Mouse (Mus musculus) neural tube, embryonic 14.5 days (tissue): ENCODE results near the gene Lcn4. TPM values are rescaled to one million over a fixed set of nuclear protein-coding genes. Genes with fewer than 3 reads are reported as not detected.

Source experiments
- ATAC-seq: fragments of 200-750 bp; cut with Nextera tagmentation; 2 replicates; pipeline ENCODE4 v1.8.0; 2017; ENCODE audit warnings: low read depth, mild to moderate bottlenecking, moderate TSS enrichment, moderate library complexity
- H3K27ac ChIP-seq: fragments of 300-500 bp; sonication (generic); 2 replicates; pipeline ENCODE4 v1.5.1; 2014; ENCODE audit warnings: low read depth, mild to moderate bottlenecking, control low read depth, low read length, moderate library complexity, mixed read lengths
- H3K27me3 ChIP-seq: fragments of 300-500 bp; sonication (generic); 2 replicates; pipeline ENCODE4 v1.6.1; 2014; ENCODE audit warnings: low read length; ENCODE audit not compliant: control insufficient read depth, insufficient read depth
- H3K36me3 ChIP-seq: fragments of 300-500 bp; sonication (generic); 2 replicates; pipeline ENCODE4 v1.6.1; 2014; ENCODE audit warnings: low read length, mixed read lengths; ENCODE audit not compliant: control insufficient read depth, insufficient read depth
- H3K4me1 ChIP-seq: fragments of 300-500 bp; sonication (generic); 2 replicates; pipeline ENCODE4 v1.6.1; 2014; ENCODE audit warnings: low read length; ENCODE audit not compliant: control insufficient read depth, insufficient read depth
- H3K4me2 ChIP-seq: fragments of 300-500 bp; sonication (generic); 2 replicates; pipeline ENCODE4 v1.6.1; 2014; ENCODE audit warnings: mild to moderate bottlenecking, low read depth, low read length, control low read depth
- H3K4me3 ChIP-seq: fragments of 300-500 bp; sonication (generic); 2 replicates; pipeline ENCODE4 v1.5.1; 2014; ENCODE audit warnings: low read depth, low read length, control low read depth, mixed read lengths
- H3K9ac ChIP-seq: fragments of 300-500 bp; sonication (generic); replicated peaks from 2 replicates; pipeline ENCODE4 v1.6.1; 2014; ENCODE audit warnings: low read depth, mild to moderate bottlenecking, control low read depth, low read length, mixed read lengths
- H3K9me3 ChIP-seq: fragments of 300-500 bp; sonication (generic); 2 replicates; pipeline ENCODE4 v1.6.1; 2016; ENCODE audit warnings: low read length; ENCODE audit not compliant: control insufficient read depth
- WGBS: fragments of 180-500 bp; shearing (Covaris S2); extraction: QIAGEN DNeasy Blood & Tissue Kit; methylation state at CpG from one replicate; pipeline ENCODE4 v1.1.7; 2014; 5-methylcytosine and 5-hydroxymethylcytosine counted together
- polyA plus RNA-seq: library from polyadenylated mRNA; unstranded; fragments of >200 nt; fragmentation: Nextera tagmentation; extraction: Ambion mirVana; gene quantifications from 2 replicates; pipeline ENCODE4 v1.2.1, GENCODE M21; 2014

Gene Lcn4
- polyA plus RNA-seq, 1 experiment from 2014 or later: not detected

DNA sequence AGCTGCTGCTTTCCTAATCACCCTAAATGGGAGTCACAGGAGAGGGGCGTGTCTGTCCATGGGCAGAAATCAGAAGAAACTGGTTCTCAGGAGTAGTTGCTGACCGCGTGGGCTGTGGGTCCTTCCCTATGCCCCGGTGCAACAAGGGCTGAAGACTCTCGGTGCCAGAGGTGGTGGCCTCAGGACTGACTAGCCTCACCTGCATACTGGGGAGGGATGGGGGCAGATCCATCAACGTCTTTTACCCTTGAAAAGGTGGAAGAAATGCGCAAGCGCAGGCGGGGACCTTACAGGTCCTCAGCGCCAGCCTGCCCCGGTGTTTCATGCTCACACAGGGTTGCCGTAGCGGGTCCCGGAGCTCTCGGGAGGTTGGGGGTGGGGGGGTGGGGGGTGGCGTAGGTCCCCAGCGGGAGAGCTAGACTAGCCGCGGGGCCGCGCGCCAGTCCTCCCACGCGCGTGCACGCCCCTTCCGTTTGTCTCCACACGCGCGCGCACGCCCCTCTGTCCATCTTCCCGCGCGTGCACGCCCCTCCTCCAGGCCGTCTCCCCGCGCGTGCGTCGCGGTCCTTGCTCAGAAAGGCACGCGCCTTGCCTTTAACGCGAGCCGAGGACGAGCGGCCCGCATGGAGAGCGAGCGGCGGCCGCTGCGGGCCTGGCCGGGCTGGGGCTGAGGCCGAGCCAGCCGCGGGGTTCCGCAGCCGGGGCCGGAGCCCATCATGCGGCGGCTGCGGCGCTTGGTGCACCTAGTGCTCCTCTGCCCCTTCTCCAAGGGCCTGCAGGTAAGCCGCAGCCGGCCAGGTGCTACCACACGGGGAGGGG is 43.0 kb downstream of the Lcn4 start, which contains the start of gene Fam69b:
TSS of gene Fam69b (plus strand) at position 537 of the 819 bp plus-strand sequence.
- Histone ChIP-seq H3K27me3 (no peaks in the 10 kb centered on the region), H3K9ac (peak within 1 kb of the TSS; percentile 97), H3K4me2 (peak within 1 kb of the TSS; percentile 61), H3K4me3 (peak within 1 kb of the TSS; percentile 82), H3K9me3 (no peaks in the 10 kb centered on the region), H3K4me1 (peaks cover 36% of the 10 kb centered on the region), H3K27ac (peak within 1 kb of the TSS; percentile 85), H3K36me3 (no peaks in the 10 kb centered on the region)
- under 1% methylated on average over 62 of the region's 70 CpGs for WGBS
- ATAC-seq: peak; percentile 76

DNA sequence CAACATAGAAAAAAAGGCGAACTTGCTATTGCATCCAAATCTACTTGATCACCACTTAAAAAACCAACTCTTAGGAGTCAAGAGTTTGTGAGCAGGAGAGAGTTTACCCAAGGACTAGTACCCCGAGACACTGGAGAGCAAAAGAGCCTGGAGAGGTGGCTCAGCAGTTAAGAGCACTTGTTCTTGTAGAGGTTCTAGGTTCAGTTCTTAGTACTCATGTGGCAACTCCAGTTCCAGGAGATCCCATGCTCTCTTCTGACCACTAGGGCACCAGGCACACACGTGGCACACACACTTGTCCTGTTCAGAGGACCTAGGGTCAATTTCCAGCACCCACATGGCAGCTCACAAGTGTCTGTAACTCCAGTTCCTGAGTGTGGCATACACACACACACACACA is 45.0 kb downstream of the Lcn4 start:
- 75% methylated on average over 3 of the region's 3 CpGs for WGBS
- H3K4me1 ChIP-seq: peaks cover 22% of the 10 kb centered on the region
- no peaks in the 10 kb centered on the region for H3K9me3 ChIP-seq
- H3K27ac ChIP-seq: no peak overlapping the region
- H3K4me3 ChIP-seq: no peak overlapping the region
- H3K36me3 ChIP-seq: no peaks in the 10 kb centered on the region
- H3K4me2 ChIP-seq: no peak overlapping the region
- H3K27me3 ChIP-seq: no peaks in the 10 kb centered on the region
- H3K9ac ChIP-seq: no peak overlapping the region
- ATAC-seq: no peak

DNA sequence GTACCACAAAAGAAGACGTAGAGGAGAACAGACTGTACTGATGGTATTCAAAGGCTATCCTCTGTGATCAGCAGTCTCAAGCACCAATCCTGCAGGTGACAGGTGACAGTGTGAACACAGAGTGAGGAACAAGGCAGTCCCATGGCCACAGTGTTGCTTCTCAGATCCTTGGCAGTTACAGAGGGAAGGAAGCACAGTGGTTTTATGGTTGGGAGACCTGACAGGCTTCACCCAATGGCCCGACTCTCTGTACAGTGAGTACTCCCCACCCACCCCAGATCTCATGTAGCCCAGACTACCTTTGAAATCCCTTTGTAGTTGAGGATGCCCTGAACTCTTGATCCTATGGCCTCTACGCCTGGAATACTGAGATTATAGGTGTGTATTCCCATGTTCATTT is 45.7 kb downstream of the Lcn4 start:
- no peak overlapping the region for H3K9ac ChIP-seq
- WGBS: 88% methylated on average over 3 of the region's 3 CpGs
- H3K27me3 ChIP-seq: no peaks in the 10 kb centered on the region
- H3K4me3 ChIP-seq: no peak overlapping the region
- peaks cover 16% of the 10 kb centered on the region for H3K4me1 ChIP-seq
- no peaks in the 10 kb centered on the region for H3K9me3 ChIP-seq
- H3K36me3 ChIP-seq: no peaks in the 10 kb centered on the region
- no peak overlapping the region for H3K4me2 ChIP-seq
- H3K27ac ChIP-seq: no peak overlapping the region
- no peak for ATAC-seq

DNA sequence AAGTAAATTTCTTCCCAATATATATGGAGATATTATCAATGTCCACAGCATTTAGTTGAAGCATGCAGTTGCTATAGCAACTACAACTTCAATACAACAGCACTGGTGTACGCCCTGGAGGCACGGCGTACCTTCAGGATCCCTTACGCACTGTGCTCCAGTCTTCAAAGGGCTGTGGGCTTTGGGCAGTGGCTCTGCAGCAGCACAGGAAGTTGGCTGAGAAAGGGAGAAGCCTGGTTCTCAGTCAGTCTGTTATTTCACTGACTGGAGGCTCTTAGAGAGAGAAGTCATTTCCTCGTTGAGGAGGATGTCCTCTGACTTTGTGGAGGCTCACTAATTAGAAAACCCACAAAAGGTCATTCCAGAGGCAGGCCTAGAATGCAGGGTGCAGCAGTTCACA is 48.1 kb downstream of the Lcn4 start:
- no peak overlapping the region for H3K9ac ChIP-seq
- ATAC-seq: no peak
- WGBS: 60% methylated on average over 5 of the region's 5 CpGs
- no peaks in the 10 kb centered on the region for H3K27me3 ChIP-seq
- H3K9me3 ChIP-seq: no peaks in the 10 kb centered on the region
- H3K4me2 ChIP-seq: no peak overlapping the region
- no peaks in the 10 kb centered on the region for H3K4me1 ChIP-seq
- no peak overlapping the region for H3K27ac ChIP-seq
- no peak overlapping the region for H3K4me3 ChIP-seq
- H3K36me3 ChIP-seq: no peaks in the 10 kb centered on the region

DNA sequence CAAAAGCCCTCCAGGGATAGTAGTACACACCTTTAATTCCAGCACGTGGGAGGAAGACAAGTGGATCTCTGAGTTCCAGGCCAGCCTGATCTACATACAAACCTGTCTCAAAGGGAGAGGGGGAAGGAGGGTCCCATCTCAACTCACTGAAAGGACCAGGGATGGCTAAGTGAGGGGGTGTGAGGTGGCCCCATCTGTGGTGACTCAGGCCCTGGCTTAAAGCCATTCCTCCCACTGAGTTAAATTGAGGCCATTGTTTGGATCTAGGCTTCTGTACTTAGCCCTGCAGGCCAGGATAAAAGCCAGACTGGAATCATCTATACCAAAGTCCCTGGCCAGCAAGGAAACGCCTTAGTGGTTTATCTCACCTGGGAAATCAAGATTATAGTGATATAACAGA is 49.8 kb downstream of the Lcn4 start:
- no peak overlapping the region for H3K4me2 ChIP-seq
- no peak overlapping the region for H3K27ac ChIP-seq
- no peak overlapping the region for H3K4me3 ChIP-seq
- no peaks in the 10 kb centered on the region for H3K36me3 ChIP-seq
- no peaks in the 10 kb centered on the region for H3K9me3 ChIP-seq
- H3K9ac ChIP-seq: no peak overlapping the region
- ATAC-seq: no peak
- 43% methylated on average over 2 of the region's 2 CpGs for WGBS
- H3K4me1 ChIP-seq: no peaks in the 10 kb centered on the region
- H3K27me3 ChIP-seq: no peaks in the 10 kb centered on the region

DNA sequence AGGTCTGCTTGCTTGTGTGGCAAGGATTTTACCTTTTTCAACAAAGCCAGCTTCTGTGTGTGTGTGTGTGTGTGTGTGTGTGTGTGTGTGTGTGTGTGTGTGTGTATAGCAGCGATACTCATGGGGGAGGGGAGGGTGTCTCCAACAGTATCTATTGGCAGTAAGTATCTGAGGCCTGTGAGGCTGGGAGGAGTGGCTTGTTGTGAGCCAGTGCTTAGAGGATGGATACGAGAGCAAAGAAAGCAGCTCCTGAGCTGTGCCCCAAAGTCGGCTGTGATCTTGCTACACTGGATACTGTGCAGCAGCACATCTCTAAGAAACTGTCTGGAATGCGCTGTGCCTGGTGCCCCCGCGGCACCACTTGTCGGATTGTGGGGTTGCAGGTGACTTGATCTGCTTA is 53.2 kb downstream of the Lcn4 start:
- Histone ChIP-seq H3K9me3 (no peaks in the 10 kb centered on the region), H3K9ac (no peak overlapping the region), H3K4me2 (no peak overlapping the region), H3K4me1 (no peaks in the 10 kb centered on the region), H3K4me3 (no peak overlapping the region), H3K27me3 (no peaks in the 10 kb centered on the region), H3K27ac (no peak overlapping the region), H3K36me3 (no peaks in the 10 kb centered on the region)
- WGBS: 68% methylated on average over 7 of the region's 7 CpGs
- no peak for ATAC-seq

Other genes with a start within 250 kb of the Lcn4 start
- 27.2 and 35.2 TPM in 2 replicates for gene Sec16a, start 226.1 kb downstream of the Lcn4 start, polyA plus RNA-seq
- gene Notch1, start 154.6 kb downstream of the Lcn4 start, polyA plus RNA-seq: 20.8 and 26.6 TPM in 2 replicates
- gene Egfl7, start 91.3 kb downstream of the Lcn4 start, polyA plus RNA-seq: 37.4 and 64.3 TPM in 2 replicates
- gene Gm20532, start 84.6 kb downstream of the Lcn4 start, polyA plus RNA-seq: not detected in 2 replicates
- 2.7 and 4.1 TPM in 2 replicates for gene Agpat2, start 66.9 kb downstream of the Lcn4 start, polyA plus RNA-seq
- 123 and 139 TPM in 2 replicates for gene Fam69b, start 42.8 kb downstream of the Lcn4 start, polyA plus RNA-seq
- gene Abo, start 193.7 kb upstream of the Lcn4 start, polyA plus RNA-seq: not detected in 2 replicates
- gene Surf6, start 231.6 kb upstream of the Lcn4 start, polyA plus RNA-seq: 17.5 and 19.1 TPM in 2 replicates
- gene Med22, start 239.4 kb upstream of the Lcn4 start, polyA plus RNA-seq: 109 and 111 TPM in 2 replicates
- 441 and 462 TPM in 2 replicates for gene Rpl7a, start 239.5 kb upstream of the Lcn4 start, polyA plus RNA-seq
- gene Surf2, start 245.1 kb upstream of the Lcn4 start, polyA plus RNA-seq: 46.3 and 49.5 TPM in 2 replicates
- gene Surf1, start 245.2 kb upstream of the Lcn4 start, polyA plus RNA-seq: 88.9 and 101 TPM in 2 replicates